Mouse (Mus musculus): ENCODE results near the gene Gapdhs. TPM values are rescaled to one million over a fixed set of nuclear protein-coding genes. Genes with fewer than 3 reads are reported as not detected.
"Not testable (repeated sequence)": the region's sequence is repeated elsewhere in the genome, so short reads cannot be mapped to it uniquely, and the experiment has no call there.

The Gapdhs gene
- not detected in 2 replicates for polyA plus RNA-seq (2016; fragmentation: Nextera tagmentation; extraction: Ambion mirVana)

DNA sequence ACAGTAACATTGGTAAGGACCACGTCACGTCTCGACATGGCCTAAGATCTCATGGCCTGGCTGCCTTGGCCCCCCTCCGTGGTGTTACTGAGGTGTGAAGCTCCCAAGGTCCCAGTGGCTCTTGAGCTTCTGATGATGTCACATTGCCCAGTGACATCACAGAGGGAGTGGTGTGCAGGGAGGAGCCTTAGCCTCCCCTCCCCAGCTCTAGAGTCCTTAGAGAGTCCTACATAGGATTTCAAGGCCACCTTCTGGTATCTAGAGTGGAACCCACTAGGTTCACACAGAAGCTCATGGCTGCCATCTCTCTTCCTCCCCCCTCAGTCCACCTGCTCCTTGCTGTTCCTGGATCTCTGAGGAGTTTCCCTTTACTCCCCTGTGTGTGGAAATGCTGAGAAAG lies at the start of gene Gapdhs:
Gapdhs (minus strand) TSS at position 65 of the 400 bp plus-strand sequence.
- not testable (repeated sequence) for ATAC-seq (ENCODE audit: insufficient number of reproducible peaks, low FRiP score); H3K4me3 ChIP-seq

DNA sequence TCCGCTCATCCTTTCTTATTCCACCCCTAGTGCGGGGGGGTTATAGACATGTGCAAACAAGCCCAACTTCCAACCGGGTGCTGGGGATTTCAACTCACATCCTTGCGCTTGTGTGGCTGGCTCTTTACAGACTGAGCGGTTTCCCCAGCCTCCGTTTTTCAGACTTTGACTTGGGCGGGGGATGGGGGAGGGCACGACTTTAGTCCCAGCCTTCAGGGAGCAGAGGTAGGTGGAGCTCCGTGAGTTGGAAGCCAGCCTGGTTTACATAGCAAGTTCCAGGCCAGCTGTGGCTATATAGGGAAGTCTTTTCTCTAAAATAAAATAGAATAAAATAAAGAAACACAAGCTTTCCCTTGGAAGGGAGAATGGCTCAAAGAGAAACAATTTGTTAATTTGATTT lies 48.4 kb upstream of the Gapdhs start:
- ATAC-seq (ENCODE audit: insufficient number of reproducible peaks, low FRiP score): no peak
- H3K4me3 ChIP-seq: no peak overlapping the region
- H3K9me3 ChIP-seq (replicated peaks): no peaks in the 10 kb centered on the region
- H3K36me3 ChIP-seq: no peaks in the 10 kb centered on the region
- H3K4me1 ChIP-seq (replicated peaks): no peaks in the 10 kb centered on the region
- H3K27me3 ChIP-seq (replicated peaks): peaks cover 34% of the 10 kb centered on the region
- 22% methylated on average over 9 of the region's 9 CpGs for WGBS
- H3K4me2 ChIP-seq: no peak overlapping the region
- no peak overlapping the region for H3K27ac ChIP-seq (ENCODE audit: poor library complexity, severe bottlenecking)
- no peak overlapping the region for H3K9ac ChIP-seq

More for the DNA sequence above, at the start of gene Gapdhs:
- H3K9ac ChIP-seq; H3K9me3 ChIP-seq (replicated peaks); H3K4me1 ChIP-seq (replicated peaks); H3K27ac ChIP-seq (ENCODE audit: poor library complexity, severe bottlenecking); H3K27me3 ChIP-seq (replicated peaks); H3K4me2 ChIP-seq: not testable (repeated sequence)
- WGBS: 66% methylated on average over 4 of the region's 4 CpGs
- 0 out of 2 replicates have a peak, but pooled peaks cover 11% of the 10 kb centered on the region for H3K36me3 ChIP-seq

DNA sequence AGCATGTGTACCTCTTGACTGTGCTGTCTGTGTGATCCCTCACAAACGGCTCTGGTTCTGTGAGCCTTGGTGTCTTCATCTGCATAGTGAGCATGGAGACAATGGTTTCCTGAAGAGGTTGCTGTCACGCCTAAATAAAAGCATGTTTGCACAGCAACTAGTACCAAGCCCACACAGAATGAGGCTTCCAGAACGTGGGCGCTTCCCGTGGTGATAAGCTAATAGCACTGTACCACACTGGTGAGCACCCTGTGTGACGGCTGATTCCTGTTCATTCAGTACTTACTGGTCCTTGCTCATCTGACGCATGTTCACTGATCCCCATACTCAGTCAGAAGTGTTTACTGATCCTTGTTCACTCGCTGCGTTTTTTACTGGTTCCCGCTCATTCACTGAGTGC lies 46.7 kb upstream of the Gapdhs start:
- Histone ChIP-seq H3K9ac (no peak overlapping the region), H3K27me3 (replicated peaks) (peaks cover 35% of the 10 kb centered on the region), H3K36me3 (no peaks in the 10 kb centered on the region), H3K4me3 (no peak overlapping the region), H3K9me3 (replicated peaks) (no peaks in the 10 kb centered on the region), H3K4me2 (no peak overlapping the region), H3K4me1 (replicated peaks) (no peaks in the 10 kb centered on the region), H3K27ac (ENCODE audit: poor library complexity, severe bottlenecking) (no peak overlapping the region)
- WGBS: 69% methylated on average over 10 of the region's 10 CpGs
- no peak for ATAC-seq (ENCODE audit: insufficient number of reproducible peaks, low FRiP score)

DNA sequence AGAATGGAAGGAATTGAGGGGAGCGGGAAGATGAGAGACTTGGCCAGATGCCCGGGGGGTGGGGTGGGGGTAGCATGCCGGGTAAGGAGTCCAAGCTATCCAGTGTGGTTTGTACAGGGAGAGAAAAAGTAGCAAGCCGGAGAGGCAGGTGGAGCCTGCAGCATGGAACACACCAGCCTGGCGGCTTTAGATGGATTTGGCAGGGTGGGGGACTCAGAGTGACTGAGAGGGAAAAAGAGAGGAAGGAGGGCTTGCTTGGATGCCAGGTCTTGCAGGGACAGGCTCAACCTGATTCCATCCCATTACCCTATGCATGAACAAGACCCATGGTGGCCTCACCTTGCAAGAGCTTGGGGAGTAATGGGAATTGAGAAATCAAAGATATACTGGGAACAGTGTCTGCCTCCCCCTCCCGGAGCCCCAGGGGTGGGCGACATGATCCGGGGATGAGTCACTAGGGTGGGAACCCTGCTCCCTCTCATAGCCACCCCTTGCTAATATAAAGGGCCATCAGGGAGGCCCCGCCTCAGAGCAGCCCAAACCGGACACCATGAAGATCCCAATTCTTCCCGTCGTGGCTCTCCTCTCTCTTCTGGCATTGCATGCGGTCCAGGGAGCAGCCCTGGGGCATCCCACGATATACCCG lies 44.0 kb upstream of the Gapdhs start, which contains the start of gene Krtdap:
Krtdap (plus strand) TSS at position 520 of the 646 bp plus-strand sequence.
- Histone ChIP-seq H3K9me3 (replicated peaks) (no peaks in the 10 kb centered on the region), H3K4me1 (replicated peaks) (no peaks in the 10 kb centered on the region), H3K4me2 (no peak within 1 kb of the TSS), H3K4me3 (no peak within 1 kb of the TSS), H3K27me3 (replicated peaks) (peaks cover 35% of the 10 kb centered on the region), H3K36me3 (no peaks in the 10 kb centered on the region), H3K27ac (ENCODE audit: poor library complexity, severe bottlenecking) (no peak within 1 kb of the TSS), H3K9ac (no peak within 1 kb of the TSS)
- no peak for ATAC-seq (ENCODE audit: insufficient number of reproducible peaks, low FRiP score)
- 41% methylated on average over 15 of the region's 15 CpGs for WGBS

DNA sequence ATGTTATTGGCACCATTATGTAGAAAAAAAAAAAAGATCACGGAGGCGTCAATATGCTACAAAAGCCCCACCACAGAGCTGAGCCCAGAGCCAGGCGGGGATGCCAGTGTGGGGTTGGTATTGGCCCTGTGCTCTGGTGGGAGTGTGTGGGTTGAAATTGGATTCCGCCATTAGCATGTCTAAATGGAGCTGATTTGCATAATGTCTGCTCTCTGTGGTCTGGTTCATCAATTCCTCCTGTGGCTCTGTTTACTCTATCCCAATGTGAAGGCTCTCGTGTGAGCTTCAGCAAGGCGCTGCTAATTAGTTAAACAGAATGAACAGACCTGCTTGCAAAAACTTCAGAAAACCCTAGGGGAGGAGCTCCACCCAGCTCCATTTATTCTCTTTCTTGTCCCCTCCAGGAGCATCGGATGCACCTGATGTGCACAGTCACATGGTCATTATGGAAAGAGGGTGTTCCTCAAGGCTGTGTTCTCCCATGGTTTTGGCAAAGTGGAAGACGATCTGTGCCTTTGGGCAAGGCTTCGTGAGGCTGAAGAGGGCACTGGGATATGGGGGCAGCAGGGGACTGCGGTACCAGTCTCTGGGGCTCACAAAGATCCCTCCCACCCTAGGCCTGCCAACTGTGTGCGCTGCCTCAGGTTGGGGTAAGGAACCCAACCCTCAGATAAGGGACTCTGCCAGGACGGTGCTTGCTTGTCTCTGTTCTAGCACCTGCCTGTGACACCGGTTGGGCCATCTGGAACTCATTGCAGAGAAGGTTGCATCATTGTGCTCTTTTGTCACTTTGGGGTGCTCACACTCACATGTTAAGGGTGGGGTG lies 42.5 kb upstream of the Gapdhs start:
- H3K36me3 ChIP-seq: no peaks in the 10 kb centered on the region
- H3K9me3 ChIP-seq (replicated peaks): no peaks in the 10 kb centered on the region
- H3K27me3 ChIP-seq (replicated peaks): peaks cover 34% of the 10 kb centered on the region
- no peak overlapping the region for H3K9ac ChIP-seq
- WGBS: 73% methylated on average over 13 of the region's 13 CpGs
- no peak overlapping the region for H3K4me3 ChIP-seq
- H3K27ac ChIP-seq (ENCODE audit: poor library complexity, severe bottlenecking): no peak overlapping the region
- H3K4me2 ChIP-seq: no peak overlapping the region
- no peak for ATAC-seq (ENCODE audit: insufficient number of reproducible peaks, low FRiP score)
- no peaks in the 10 kb centered on the region for H3K4me1 ChIP-seq (replicated peaks)

DNA sequence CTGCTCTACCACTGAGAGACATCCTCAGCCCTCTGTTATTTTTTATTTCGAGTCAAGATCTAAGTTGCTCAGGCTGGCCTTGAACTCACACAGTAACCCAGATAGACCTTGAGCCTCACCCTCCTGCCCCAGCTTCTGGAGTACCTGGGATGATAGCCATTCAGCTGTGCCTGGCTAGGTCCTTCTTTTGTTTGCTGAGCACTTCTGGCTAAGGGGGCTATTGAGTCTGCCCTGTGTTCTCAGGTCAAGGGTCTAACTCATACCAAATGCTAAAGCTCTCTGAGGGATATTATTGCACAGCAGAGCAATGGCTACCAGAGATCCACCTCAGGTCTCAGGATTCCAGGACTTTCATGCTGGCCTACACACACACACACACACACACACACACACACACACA lies 41.7 kb upstream of the Gapdhs start:
- H3K4me3 ChIP-seq: no peak overlapping the region
- no peak overlapping the region for H3K9ac ChIP-seq
- no peak overlapping the region for H3K27ac ChIP-seq (ENCODE audit: poor library complexity, severe bottlenecking)
- H3K4me2 ChIP-seq: no peak overlapping the region
- no peak for ATAC-seq (ENCODE audit: insufficient number of reproducible peaks, low FRiP score)
- WGBS: 63% methylated on average over 1 of the region's 1 CpGs
- peaks cover 28% of the 10 kb centered on the region for H3K27me3 ChIP-seq (replicated peaks)
- H3K9me3 ChIP-seq (replicated peaks): no peaks in the 10 kb centered on the region
- H3K4me1 ChIP-seq (replicated peaks): no peaks in the 10 kb centered on the region
- no peaks in the 10 kb centered on the region for H3K36me3 ChIP-seq

DNA sequence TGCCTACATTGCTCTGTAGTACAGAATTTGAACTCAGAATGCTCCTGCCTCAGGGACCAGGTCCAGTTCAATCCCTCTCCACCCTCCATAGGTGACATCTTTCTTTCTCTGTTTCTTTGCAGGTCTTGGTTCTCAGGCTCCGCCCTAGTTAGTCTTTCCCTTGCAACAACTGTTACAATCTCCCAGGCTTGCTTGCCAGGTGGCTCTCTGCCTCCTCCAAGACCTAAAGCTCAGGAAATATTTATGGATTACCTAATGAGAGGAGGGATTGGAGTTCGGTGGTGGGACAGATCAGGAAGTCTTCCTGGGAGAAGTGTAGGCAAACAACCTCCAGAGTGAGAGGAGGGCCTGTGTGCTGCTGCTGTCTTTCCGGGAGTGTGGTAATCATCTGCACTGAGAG lies 39.2 kb upstream of the Gapdhs start:
- ATAC-seq (ENCODE audit: insufficient number of reproducible peaks, low FRiP score): no peak
- 73% methylated on average over 3 of the region's 3 CpGs for WGBS
- no peaks in the 10 kb centered on the region for H3K36me3 ChIP-seq

DNA sequence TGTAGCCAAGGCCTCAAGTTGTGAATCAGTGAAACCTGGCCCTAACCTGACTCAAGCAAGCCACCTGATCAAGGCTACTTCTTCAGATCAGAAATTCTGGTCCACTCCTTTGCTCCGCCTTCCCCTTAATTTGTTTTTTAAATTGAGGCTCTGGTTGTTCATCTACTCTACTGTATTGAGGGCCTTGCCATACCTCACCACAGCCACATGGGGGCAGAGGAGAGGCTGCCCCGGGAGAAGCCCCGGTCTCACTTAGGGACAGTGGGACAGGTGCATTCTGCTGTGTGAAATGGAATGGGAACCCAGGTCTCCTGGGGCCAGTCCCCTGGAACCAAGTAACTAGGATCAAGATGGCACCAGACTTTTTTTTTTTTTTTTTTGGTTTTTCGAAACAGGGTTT lies 38.3 kb upstream of the Gapdhs start:
- Histone ChIP-seq H3K9me3 (replicated peaks) (no peaks in the 10 kb centered on the region), H3K36me3 (no peaks in the 10 kb centered on the region), H3K9ac (no peak overlapping the region), H3K4me2 (no peak overlapping the region), H3K27ac (ENCODE audit: poor library complexity, severe bottlenecking) (no peak overlapping the region), H3K27me3 (replicated peaks) (no peaks in the 10 kb centered on the region), H3K4me1 (replicated peaks) (no peaks in the 10 kb centered on the region), H3K4me3 (no peak overlapping the region)
- WGBS: 54% methylated on average over 4 of the region's 4 CpGs
- no peak for ATAC-seq (ENCODE audit: insufficient number of reproducible peaks, low FRiP score)

More for the DNA sequence above, 39.2 kb upstream of the Gapdhs start:
- no peaks in the 10 kb centered on the region for H3K4me1 ChIP-seq (replicated peaks)
- H3K4me3 ChIP-seq: no peak overlapping the region
- no peak overlapping the region for H3K4me2 ChIP-seq
- H3K9ac ChIP-seq: no peak overlapping the region
- H3K27me3 ChIP-seq (replicated peaks): peaks cover 8% of the 10 kb centered on the region
- no peak overlapping the region for H3K27ac ChIP-seq (ENCODE audit: poor library complexity, severe bottlenecking)
- H3K9me3 ChIP-seq (replicated peaks): no peaks in the 10 kb centered on the region

DNA sequence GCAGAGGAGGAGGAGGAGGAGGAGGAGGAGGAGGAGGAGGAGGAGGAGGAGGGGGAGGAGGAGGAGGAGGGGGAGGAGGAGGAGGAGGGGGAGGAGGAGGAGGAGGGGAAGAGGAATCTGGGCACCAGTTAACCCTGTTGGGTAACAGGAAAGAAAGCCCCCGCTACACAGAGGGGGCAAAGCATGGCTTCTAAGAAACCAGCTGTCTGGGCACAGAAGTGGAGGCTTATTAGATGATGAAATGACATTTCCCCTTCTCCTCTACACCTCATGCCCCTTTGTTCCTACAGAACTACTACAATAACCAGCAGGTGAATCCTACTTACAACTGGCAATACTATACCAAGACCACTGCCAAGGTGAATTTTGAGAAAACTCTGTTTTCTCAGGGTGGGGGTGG lies 34.4 kb upstream of the Gapdhs start:
- Histone ChIP-seq H3K4me2 (no peak overlapping the region), H3K36me3 (no peaks in the 10 kb centered on the region), H3K4me1 (replicated peaks) (no peaks in the 10 kb centered on the region), H3K9me3 (replicated peaks) (no peaks in the 10 kb centered on the region), H3K4me3 (no peak overlapping the region), H3K27ac (ENCODE audit: poor library complexity, severe bottlenecking) (no peak overlapping the region), H3K9ac (no peak overlapping the region), H3K27me3 (replicated peaks) (no peaks in the 10 kb centered on the region)
- WGBS: 79% methylated on average over 1 of the region's 1 CpGs
- no peak for ATAC-seq (ENCODE audit: insufficient number of reproducible peaks, low FRiP score)

DNA sequence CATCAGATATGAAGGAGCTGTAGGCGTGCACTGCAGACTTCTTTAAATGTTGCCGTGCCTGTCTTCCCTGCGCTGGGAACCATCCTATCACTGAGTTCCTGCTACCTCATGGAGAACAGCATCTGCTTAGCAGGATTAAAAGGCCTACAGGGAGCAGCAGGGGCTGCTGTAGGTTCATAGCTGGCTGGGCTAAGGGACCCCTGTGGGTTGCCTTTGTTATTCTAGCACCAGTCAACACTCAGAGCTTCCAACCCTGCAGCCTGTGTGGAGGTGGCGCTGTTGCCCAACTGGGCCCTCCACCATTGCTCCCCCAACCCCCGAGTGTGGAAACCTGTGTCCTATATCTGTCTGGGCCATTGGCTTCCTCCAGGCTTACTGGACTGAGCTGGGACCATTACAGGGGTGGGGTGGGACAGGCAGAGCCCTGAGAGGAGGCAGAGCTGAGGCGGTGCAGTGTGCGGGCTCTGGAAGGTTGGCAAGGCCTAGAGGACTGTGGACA lies 33.6 kb upstream of the Gapdhs start:
- Histone ChIP-seq H3K27ac (ENCODE audit: poor library complexity, severe bottlenecking) (no peak overlapping the region), H3K4me3 (no peak overlapping the region), H3K4me2 (no peak overlapping the region), H3K27me3 (replicated peaks) (no peaks in the 10 kb centered on the region), H3K9me3 (replicated peaks) (peaks cover 5% of the 10 kb centered on the region; the same call in 1 of the 2 replicates), H3K9ac (no peak overlapping the region), H3K36me3 (no peaks in the 10 kb centered on the region), H3K4me1 (replicated peaks) (no peaks in the 10 kb centered on the region)
- 43% methylated on average over 7 of the region's 7 CpGs for WGBS
- ATAC-seq (ENCODE audit: insufficient number of reproducible peaks, low FRiP score): no peak

DNA sequence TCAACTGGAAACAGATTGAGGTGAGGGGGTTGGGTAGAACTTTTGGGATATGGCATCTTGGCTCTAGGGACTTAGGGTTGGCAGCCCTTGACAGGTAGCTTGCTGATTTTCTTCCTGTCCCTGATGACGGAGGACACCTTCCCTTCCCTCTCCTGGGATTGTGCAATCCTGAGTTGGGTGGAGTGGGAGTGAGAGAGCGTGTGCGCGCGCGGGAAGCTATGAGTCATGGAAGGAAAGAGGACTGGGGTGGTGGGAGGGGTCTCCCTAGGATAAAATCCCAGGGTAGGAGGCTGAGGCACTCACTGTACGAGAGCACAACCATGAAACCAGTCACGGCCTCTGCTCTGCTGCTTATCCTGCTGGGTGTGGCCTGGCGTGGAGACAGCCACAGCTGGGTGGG lies 32.6 kb upstream of the Gapdhs start:
- Histone ChIP-seq H3K27ac (ENCODE audit: poor library complexity, severe bottlenecking) (no peak overlapping the region), H3K27me3 (replicated peaks) (no peaks in the 10 kb centered on the region), H3K4me2 (no peak overlapping the region), H3K36me3 (no peaks in the 10 kb centered on the region), H3K9ac (no peak overlapping the region), H3K9me3 (replicated peaks) (peaks cover 15% of the 10 kb centered on the region), H3K4me1 (replicated peaks) (no peaks in the 10 kb centered on the region), H3K4me3 (no peak overlapping the region)
- no peak for ATAC-seq (ENCODE audit: insufficient number of reproducible peaks, low FRiP score)
- WGBS: 75% methylated on average over 9 of the region's 9 CpGs
